Mouse (Mus musculus) liver, adult (tissue): ENCODE data around the gene Chmp6.

ENCODE experiments used
- GATA4 ChIP-seq: IDR thresholded peaks from 2 replicates; pipeline ENCODE4 v1.6.1; 2014; ENCODE audit warnings: mild to moderate bottlenecking, low read length; ENCODE audit not compliant: insufficient replicate concordance

Chmp6 gene

DNA sequence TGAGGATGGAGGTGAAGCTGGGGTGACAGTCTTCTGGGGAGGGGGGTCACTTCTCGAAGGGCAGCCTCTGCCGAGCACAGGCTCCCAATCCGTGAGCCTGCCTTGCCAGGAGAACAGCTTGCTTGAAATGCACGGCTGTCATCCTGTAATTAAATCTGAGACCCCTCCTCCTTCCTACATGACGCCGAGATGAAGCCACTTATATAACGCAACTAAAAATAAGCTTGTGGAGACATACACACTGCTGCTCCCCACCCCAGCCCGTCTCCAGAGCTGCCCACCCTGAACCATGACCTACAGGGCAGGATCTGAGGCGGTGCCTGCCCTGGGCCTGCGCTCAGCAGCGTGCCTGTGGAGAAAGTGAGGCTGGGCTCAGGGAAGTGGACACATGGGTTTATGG is 26.9 kb downstream of the Chmp6 start:
- no peak for TF ChIP-seq GATA4

DNA sequence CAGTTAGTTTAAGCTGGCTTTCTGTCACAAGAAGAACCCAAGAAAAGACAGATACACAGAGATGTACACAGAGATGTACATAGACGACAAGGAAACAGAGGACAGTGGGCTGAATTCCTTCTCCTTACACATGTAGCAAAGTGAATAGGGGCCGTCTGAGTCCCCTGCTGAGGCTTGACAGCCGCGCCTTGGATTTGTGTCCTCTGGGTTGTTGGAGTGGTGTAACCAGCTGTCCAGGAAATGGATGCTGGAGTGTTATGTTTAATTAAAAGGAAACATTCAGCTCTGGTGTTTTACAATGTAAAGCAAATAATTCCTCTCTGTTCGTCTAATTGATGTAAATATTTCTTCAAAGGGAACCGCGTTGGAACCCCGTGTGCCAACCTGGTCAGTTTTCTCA is 28.6 kb downstream of the Chmp6 start:
- no peak for TF ChIP-seq GATA4

GRCm38 (mm10) chr11:119942201-119942726 is 29.0 kb downstream of the Chmp6 start:
- no peak for TF ChIP-seq GATA4

- no peak for TF ChIP-seq GATA4
Measured at GRCm38 (mm10) chr11:119942727-119943427, 29.6 kb downstream of the Chmp6 start, which contains the start of gene Baiap2. Gene Baiap2, plus strand, starts transcription at chr11:119942763.

DNA sequence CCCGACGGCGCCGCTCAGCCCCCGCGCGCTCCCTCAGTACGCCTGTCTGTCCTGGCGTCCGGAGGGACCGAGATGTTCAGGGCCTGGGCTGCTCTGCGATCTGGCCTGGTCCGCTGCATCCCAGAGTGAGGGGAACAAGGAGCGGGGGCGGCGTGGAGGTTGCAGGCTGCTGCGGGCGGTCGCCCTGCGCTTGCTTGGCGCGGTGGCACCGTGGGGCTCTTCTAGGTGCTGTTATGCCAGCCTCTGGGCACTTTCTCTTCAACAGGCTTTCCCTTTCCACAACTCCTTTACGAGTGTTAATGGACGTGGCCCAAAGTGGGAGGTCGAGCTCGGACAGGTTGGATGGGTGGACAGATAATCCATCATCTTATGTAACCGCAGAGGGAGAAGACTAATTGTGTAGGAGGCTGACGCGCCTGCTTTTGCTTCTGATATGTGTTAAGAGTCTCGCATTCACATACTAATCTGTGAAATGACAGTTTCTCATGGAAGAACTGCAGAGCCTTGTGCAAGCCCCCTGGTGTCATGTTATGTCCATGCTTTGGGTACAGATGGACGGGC is 30.3 kb downstream of the Chmp6 start:
- no peak for TF ChIP-seq GATA4

DNA sequence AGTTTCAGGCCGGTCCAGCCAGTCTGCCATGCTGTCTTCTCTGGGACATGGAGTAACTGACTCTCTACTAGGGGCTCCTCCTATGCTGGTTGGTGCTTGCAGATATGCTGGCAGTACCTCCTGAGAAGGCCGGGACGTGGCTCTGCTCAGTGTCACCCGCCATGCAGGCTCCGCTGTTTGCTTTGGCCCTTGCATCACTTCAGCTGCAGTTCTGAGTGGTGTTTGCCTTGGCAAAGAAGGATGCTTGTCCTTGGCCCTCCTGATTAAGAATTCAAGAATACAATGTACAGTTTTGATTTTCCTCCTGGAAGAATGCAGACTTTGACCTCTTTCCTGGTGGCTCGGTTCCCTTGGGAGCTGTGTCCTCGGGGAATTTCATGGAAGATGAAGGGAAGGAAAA is 32.1 kb downstream of the Chmp6 start:
- peak; percentile 41; the same call in 1 of the 2 replicates for TF ChIP-seq GATA4

DNA sequence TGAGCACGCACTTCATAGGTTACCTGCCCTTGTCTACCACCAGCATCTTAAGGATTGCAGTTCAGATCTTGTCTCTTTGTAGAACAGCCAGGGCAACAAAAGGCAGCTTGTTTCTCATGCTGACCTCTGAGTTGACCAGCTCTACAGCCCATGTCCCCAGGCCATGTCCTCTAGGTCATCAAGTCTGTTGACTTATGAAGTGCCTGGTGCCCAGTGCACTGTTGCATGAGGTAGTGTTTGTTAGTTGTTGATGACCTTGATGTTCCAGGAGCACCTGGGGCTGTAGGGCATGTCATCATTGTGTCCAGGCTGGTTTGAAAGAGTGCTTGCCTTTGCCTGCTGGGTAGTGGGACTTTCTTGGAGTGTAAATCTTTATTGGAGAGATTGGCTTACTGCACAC is 34.2 kb downstream of the Chmp6 start:
- TF ChIP-seq GATA4, result no peak

DNA sequence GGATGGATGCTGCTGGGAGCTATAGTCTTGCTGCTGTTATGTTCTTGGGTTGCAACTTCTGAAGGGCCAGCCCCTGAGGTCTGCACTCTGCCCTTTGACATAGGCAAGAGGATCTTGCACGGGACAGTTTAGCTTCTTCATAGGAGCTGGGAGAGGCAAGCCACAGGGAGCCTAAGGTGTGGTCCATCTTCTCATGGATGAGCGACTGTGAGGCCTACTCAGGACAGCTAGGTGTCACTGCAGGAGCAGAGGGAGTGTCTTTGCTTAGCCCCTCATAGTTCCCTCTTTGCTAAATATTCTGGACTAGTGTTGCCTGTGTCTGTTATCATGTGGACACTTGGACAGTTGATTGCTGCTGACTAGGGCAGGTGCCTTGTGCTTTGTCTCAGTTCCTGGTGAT is 34.7 kb downstream of the Chmp6 start:
- no peak for TF ChIP-seq GATA4

- no peak for TF ChIP-seq GATA4
Measured at GRCm38 (mm10) chr11:119948305-119948704, 35.1 kb downstream of the Chmp6 start.

DNA sequence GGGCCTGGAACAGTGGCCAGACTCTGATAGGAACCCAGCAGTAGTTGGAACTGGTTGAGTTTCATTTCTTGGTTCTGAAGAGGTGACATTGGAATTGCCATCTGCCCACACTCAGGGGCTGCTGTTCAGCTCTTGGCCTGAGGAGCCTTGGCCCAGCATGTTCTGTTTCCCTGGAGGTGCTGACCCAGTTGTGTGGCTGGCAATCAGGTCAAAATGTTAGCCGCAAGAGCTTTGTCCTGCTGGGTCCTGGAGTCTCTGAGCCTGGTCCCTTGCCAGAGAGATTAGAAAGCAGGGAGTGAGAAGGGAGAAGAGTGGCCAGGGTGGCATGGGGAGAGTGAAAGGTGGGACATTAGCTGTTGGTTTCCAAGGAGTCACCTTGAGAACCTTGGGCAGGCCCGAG is 35.6 kb downstream of the Chmp6 start:
- no peak for TF ChIP-seq GATA4

DNA sequence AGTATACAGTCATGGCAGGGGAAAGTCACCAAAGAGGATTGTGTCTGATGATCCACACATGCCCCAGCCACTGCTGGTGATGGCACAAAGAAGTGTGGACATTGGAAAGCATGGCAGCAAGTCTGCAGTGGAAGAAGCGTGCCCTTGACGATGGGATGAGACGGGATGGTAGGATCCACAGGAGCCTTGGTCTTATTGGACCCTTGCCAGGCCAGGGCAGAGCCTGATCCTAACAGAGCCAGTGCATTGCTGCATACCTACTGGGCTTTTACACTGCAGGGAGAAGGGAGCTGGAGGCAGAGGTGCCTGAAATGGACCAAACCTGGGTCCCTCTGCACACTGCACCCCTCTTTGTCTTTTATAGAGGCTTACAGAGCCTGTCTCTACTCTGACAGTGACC is 37.3 kb downstream of the Chmp6 start:
- TF ChIP-seq GATA4, result no peak

DNA sequence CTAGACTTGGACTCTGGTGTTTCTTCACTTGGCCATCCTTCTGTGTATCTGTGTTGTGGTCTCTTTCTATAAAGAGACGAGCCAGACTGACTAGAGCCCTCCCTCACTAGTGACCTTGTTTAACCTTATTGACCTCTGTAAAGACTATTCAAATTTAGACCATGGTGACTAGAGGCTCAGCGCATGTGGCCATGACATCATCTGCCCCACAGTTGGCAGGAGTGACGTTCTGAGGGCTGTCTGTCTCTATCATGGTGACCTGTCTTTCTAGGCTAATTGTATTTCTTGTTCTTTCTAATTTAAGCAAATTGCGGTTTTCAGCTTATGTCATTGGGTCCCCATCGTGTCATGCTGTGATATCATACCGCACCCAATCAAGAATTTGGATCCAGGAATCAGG is 38.1 kb downstream of the Chmp6 start:
- TF ChIP-seq GATA4, result no peak

GRCm38 (mm10) chr11:119952429-119953224 is 39.4 kb downstream of the Chmp6 start:
- peak; percentile 74; the same call in 1 of the 2 replicates for TF ChIP-seq GATA4

- peak; percentile 20; the same call in 1 of the 2 replicates for TF ChIP-seq GATA4
Measured at GRCm38 (mm10) chr11:119954233-119954632, 41.0 kb downstream of the Chmp6 start.

DNA sequence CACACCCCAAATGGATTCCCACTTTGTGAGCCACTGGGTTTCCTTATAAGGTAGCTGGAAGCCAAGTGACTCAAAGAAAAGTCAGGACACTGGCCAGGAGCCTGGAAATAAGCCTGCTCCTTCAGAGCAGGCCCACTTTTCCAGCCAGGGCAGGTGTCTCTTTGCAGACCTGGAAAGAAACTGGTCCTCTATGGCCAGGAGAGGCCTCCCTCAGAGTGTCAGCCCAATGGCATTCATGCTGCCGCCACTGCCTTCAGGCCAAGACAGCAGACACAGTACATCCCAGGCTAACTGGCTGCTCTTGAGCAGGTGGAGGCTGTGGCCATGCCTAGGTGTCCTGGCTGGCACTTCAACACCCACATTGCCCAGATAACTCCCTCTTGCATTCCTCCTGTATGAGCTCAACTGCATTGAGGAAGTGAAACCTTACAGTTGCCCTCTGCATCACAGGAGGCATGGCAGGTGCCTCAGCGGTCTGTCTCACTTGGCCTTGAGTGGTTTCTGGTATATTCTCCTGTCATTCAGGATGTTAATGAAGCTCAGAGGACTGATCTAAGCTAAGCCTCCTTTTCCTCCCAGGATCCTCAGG is 41.6 kb downstream of the Chmp6 start:
- no peak for TF ChIP-seq GATA4
